Mouse (Mus musculus): ENCODE results near the gene Olfr732.

- TF ChIP-seq CTCF (IDR thresholded peaks at IDR 0.05; ENCODE audit: borderline replicate concordance, control insufficient read depth, extremely low read depth, insufficient read depth, low read length, poor library complexity), result no peak
- no peak for TF ChIP-seq POLR2A (IDR thresholded peaks at IDR 0.05; ENCODE audit: control insufficient read depth, extremely low read depth, insufficient read depth, low read length, poor library complexity)
Measured at GRCm38 (mm10) chr14:50241766-50242165, 42.2 kb downstream of the Olfr732 start, which contains the start of gene Olfr731.
